8 mouse cellular contexts compared by ENCODE assay signal in the genomic region with DNA sequence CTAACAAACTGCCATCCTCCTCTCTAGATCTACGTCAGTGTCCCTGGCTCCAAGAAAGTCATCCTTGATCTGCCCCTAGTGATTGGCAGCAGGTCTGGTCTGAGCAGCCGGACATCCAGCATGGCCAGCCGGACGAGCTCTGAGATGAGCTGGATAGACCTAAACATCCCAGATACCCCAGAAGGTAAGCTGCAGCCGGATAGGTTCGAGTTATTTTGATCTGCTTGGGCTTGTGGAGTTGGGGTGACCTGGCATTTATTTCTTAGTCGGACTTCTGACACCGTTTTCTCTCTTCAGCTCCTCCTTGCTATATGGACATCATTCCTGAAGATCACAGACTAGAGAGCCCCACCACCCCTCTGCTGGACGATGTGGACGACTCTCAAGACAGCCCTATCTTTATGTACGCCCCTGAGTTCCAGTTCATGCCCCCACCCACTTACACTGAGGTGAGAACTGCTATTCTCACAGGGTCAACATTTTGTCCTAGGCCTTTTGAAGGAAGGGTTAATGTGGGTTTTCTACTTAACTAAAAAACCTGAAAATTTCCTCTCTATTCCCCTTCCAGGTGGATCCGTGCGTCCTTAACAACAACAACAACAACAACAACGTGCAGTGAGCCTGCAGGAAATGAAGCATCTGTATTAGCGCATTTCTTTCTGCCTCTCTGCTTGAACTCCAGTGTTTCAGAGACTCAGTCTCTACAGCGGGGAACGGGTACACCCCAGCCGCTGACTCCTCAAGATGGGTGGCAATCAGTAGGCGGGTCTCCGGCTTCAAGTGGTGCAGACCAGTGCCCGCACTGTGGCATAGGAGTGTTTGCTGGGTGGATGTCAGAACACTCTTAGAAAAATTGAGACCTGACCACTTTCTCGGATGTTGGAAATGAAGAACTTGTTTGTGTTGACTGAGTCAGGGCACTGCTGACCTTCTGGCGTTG. TPM values are rescaled to one million over a fixed set of nuclear protein-coding genes. Genes with fewer than 3 reads are reported as not detected.
DNase-seq lines count a peak whose midpoint lies in the region; ATAC-seq lines count a peak whose summit lies in the region.

No protein-coding gene starts in this region.

- H3K4me2 ChIP-seq in neural tube, embryonic 11.5 days (ENCODE audit: low read depth) = peak overlapping the region; percentile 80
- peak overlapping the region; percentile 89 for H3K4me2 ChIP-seq in neural tube, embryonic 13.5 days

- no peak for ATAC-seq in neural tube, embryonic 11.5 days (ENCODE audit: insufficient read depth, low FRiP score, low TSS enrichment)
- no peak for ATAC-seq in neural tube, embryonic 13.5 days (ENCODE audit: low read depth)

- peaks cover 6% of the 10 kb centered on the region for H3K36me3 ChIP-seq in neural tube, embryonic 11.5 days (ENCODE audit: control insufficient read depth, insufficient read depth, low read length)
- H3K36me3 ChIP-seq in heart, embryonic 10.5 days = peaks cover 28% of the 10 kb centered on the region
- peaks cover 21% of the 10 kb centered on the region for H3K36me3 ChIP-seq in neural tube, embryonic 13.5 days

- no peak overlapping the region for H3K27ac ChIP-seq in neural tube, embryonic 11.5 days (ENCODE audit: low read depth, low read length)
- H3K27ac ChIP-seq in heart, embryonic 10.5 days = peak overlapping the region; percentile 17; the same call in 1 of the 2 replicates
- peak overlapping the region; percentile 59 for H3K27ac ChIP-seq in neural tube, embryonic 13.5 days (replicated peaks)

- no peak for DNase-seq in neural tube, embryonic 11.5 days (ENCODE audit: low spot score)
- DNase-seq in neural tube, embryonic 10.5 days (ENCODE audit: extremely low spot score, low spot score) = no peak
- no peak for DNase-seq in heart, embryonic 10.5 days (ENCODE audit: low spot score)
- DNase-seq in kidney, postnatal 10 days = peak; percentile 45
- DNase-seq in left cerebral cortex, adult 9 months (ENCODE audit: low spot score in 2 of 2) = no peak
- DNase-seq in spleen, adult 12 weeks (ENCODE audit: low spot score) = no peak
- no peak for DNase-seq in ovary, postnatal 36 days (ENCODE audit: low spot score)

- H3K9ac ChIP-seq in neural tube, embryonic 11.5 days (ENCODE audit: low read length) = no peak overlapping the region
- peak overlapping the region; percentile 85 for H3K9ac ChIP-seq in neural tube, embryonic 13.5 days

- 95% methylated on average over 23 of the region's 23 CpGs for WGBS in neural tube, embryonic 11.5 days
- 73% methylated on average over 23 of the region's 23 CpGs for WGBS in heart, embryonic 10.5 days
- 86% methylated on average over 23 of the region's 23 CpGs for WGBS in neural tube, embryonic 13.5 days

- H3K4me3 ChIP-seq in neural tube, embryonic 11.5 days (ENCODE audit: low read depth, low read length) = peak overlapping the region; percentile 77
- H3K4me3 ChIP-seq in heart, embryonic 10.5 days = peak overlapping the region; percentile 83
- peak overlapping the region; percentile 85 for H3K4me3 ChIP-seq in neural tube, embryonic 13.5 days

- no peaks in the 10 kb centered on the region for H3K9me3 ChIP-seq in neural tube, embryonic 11.5 days (ENCODE audit: control insufficient read depth, low read length)
- H3K9me3 ChIP-seq in heart, embryonic 10.5 days = no peaks in the 10 kb centered on the region
- no peaks in the 10 kb centered on the region for H3K9me3 ChIP-seq in neural tube, embryonic 13.5 days

- H3K4me1 ChIP-seq in neural tube, embryonic 11.5 days (ENCODE audit: control insufficient read depth, insufficient read depth, low read length) = peaks cover 20% of the 10 kb centered on the region
- H3K4me1 ChIP-seq in heart, embryonic 10.5 days = peaks cover 53% of the 10 kb centered on the region
- H3K4me1 ChIP-seq in neural tube, embryonic 13.5 days (replicated peaks) = peaks cover 70% of the 10 kb centered on the region

- no peaks in the 10 kb centered on the region for H3K27me3 ChIP-seq in neural tube, embryonic 11.5 days (ENCODE audit: control insufficient read depth, insufficient read depth, low read length)
- no peaks in the 10 kb centered on the region for H3K27me3 ChIP-seq in heart, embryonic 10.5 days (ENCODE audit: insufficient read depth, poor library complexity, severe bottlenecking)
- no peaks in the 10 kb centered on the region for H3K27me3 ChIP-seq in neural tube, embryonic 13.5 days

RNA-seq across cellular contexts. Expression of gene Txnip, which starts 2.4 kb away (rescaled TPM):
- polyA plus RNA-seq in neural tube, embryonic 11.5 days (2014; fragmentation: Nextera tagmentation; extraction: Ambion mirVana) = 50.4 and 62.7 TPM in 2 replicates
- polyA plus RNA-seq in heart, embryonic 10.5 days (2016; fragmentation: Nextera tagmentation; extraction: Ambion mirVana) = 59.9 and 75.5 TPM in 2 replicates
- polyA plus RNA-seq in neural tube, embryonic 13.5 days (2015; fragmentation: Nextera tagmentation; extraction: Ambion mirVana) = 74.7 and 78.0 TPM in 2 replicates

RNA-seq across cellular contexts. Expression of gene Gm16253, which starts 16.6 kb away (rescaled TPM):
- polyA plus RNA-seq in neural tube, embryonic 11.5 days (2014; fragmentation: Nextera tagmentation; extraction: Ambion mirVana) = 0.46 and 0.49 TPM in 2 replicates
- polyA plus RNA-seq in heart, embryonic 10.5 days (2016; fragmentation: Nextera tagmentation; extraction: Ambion mirVana) = 0.88 and 2.8 TPM in 2 replicates
- 1.2 and 1.8 TPM in 2 replicates for polyA plus RNA-seq in neural tube, embryonic 13.5 days (2015; fragmentation: Nextera tagmentation; extraction: Ambion mirVana)

RNA-seq across cellular contexts. Expression of gene Polr3gl, which starts 33.8 kb away (rescaled TPM):
- polyA plus RNA-seq in neural tube, embryonic 11.5 days (2014; fragmentation: Nextera tagmentation; extraction: Ambion mirVana) = 12.8 and 15.8 TPM in 2 replicates
- polyA plus RNA-seq in heart, embryonic 10.5 days (2016; fragmentation: Nextera tagmentation; extraction: Ambion mirVana) = 37.1 and 37.2 TPM in 2 replicates
- 41.0 and 42.8 TPM in 2 replicates for polyA plus RNA-seq in neural tube, embryonic 13.5 days (2015; fragmentation: Nextera tagmentation; extraction: Ambion mirVana)

RNA-seq across cellular contexts. Expression of gene Hfe2, which starts 35.2 kb away (rescaled TPM):
- 3.1 and 3.6 TPM in 2 replicates for polyA plus RNA-seq in neural tube, embryonic 11.5 days (2014; fragmentation: Nextera tagmentation; extraction: Ambion mirVana)
- 5.5 and 8.9 TPM in 2 replicates for polyA plus RNA-seq in heart, embryonic 10.5 days (2016; fragmentation: Nextera tagmentation; extraction: Ambion mirVana)
- polyA plus RNA-seq in neural tube, embryonic 13.5 days (2015; fragmentation: Nextera tagmentation; extraction: Ambion mirVana) = 1.0 and 1.4 TPM in 2 replicates

RNA-seq across cellular contexts. Expression of gene Ankrd34a, which starts 36.3 kb away (rescaled TPM):
- polyA plus RNA-seq in neural tube, embryonic 11.5 days (2014; fragmentation: Nextera tagmentation; extraction: Ambion mirVana) = 2.8 and 3.6 TPM in 2 replicates
- 6.8 and 10.4 TPM in 2 replicates for polyA plus RNA-seq in heart, embryonic 10.5 days (2016; fragmentation: Nextera tagmentation; extraction: Ambion mirVana)
- polyA plus RNA-seq in neural tube, embryonic 13.5 days (2015; fragmentation: Nextera tagmentation; extraction: Ambion mirVana) = 11.0 and 12.6 TPM in 2 replicates
